Mouse (Mus musculus) lung, postnatal 0 days (tissue): Measurements from ENCODE around the gene Entpd2.

ENCODE experiments used
- CTCF ChIP-seq: IDR thresholded peaks from 2 replicates; pipeline ENCODE4 v1.5.1; 2016; ENCODE audit warnings: antibody characterized with exemption, mild to moderate bottlenecking
- EP300 ChIP-seq: IDR thresholded peaks from 2 replicates; pipeline ENCODE4 v1.6.1; 2016; ENCODE audit warnings: antibody characterized with exemption, mild to moderate bottlenecking, control low read depth

GRCm38 (mm10) chr2:25402377-25402971, 6.8 kb downstream of the Entpd2 start:
- TF ChIP-seq CTCF (peak; percentile 86), EP300 (no peak)
